Mouse (Mus musculus) kidney, adult 2 months (tissue): Measurements from ENCODE around the gene Gm3383.
"Not testable (repeated sequence)": the region's sequence is repeated elsewhere in the genome, so short reads cannot be mapped to it uniquely, and the experiment has no call there.

Experiments
- CTCF ChIP-seq: fragments of 200-500 bp; conservative IDR thresholded peaks from 2 replicates; pipeline ENCODE4 v1.5.1; 2011; ENCODE audit warnings: low read depth, mild to moderate bottlenecking, control low read depth, low read length, moderate library complexity, mixed read lengths; ENCODE audit not compliant: insufficient read depth, insufficient read length
- POLR2A ChIP-seq: fragments of 200-500 bp; IDR thresholded peaks from one replicate; pipeline ENCODE4 v1.6.1; 2011; ENCODE audit warnings: low read depth, low read length, control low read depth

DNA sequence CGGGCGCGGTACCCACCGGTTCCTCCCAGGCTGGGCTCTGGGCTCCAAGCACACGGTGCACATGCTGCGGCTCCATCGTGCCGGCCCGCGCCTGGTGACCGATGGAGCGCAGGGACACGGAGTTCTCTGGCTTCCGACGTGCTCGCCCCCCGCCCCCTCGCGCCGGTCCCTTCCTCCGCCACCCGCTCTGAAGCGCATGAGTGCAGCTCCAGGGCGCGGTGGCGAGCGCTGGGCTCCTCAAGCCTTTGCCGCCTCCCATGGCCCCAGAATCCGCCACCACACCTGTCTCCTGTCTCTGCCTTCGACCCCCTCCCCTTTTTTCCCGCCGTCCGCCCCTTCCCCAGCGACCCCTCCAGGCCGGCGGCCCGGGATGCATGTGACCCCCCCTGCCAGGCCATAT, 66.3 kb downstream of the Gm3383 start, which contains the start of gene Gm3373:
- TF ChIP-seq CTCF, POLR2A: not testable (repeated sequence)
